Mouse (Mus musculus) thymus, postnatal 25 days (tissue): ENCODE data around the gene Aspscr1.

Experiments
- DNase-seq: peaks from one replicate; pipeline ENCODE4 v3.0.0; 2022

Aspscr1 gene

DNA sequence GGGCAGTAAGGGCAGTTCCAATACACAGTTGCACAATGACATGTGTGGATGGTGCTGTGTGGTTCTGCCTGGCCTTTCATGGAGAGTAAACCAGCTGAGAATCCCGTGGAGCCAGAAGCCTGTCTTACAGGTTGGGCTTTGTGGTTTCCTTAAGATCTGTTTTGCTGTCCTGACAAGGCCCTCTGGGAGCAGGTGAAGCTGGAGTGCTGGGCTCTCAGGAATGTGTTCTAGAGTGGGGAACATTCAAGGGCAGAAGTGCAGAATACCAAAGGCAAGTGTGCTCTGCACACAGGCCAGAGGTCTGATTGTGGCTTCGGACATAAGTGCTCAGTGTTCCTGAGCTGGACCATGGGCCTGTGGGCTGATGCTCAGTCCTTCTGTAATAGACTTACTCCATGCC lies 11.9 kb downstream of the Aspscr1 start:
- no peak for DNase-seq

DNA sequence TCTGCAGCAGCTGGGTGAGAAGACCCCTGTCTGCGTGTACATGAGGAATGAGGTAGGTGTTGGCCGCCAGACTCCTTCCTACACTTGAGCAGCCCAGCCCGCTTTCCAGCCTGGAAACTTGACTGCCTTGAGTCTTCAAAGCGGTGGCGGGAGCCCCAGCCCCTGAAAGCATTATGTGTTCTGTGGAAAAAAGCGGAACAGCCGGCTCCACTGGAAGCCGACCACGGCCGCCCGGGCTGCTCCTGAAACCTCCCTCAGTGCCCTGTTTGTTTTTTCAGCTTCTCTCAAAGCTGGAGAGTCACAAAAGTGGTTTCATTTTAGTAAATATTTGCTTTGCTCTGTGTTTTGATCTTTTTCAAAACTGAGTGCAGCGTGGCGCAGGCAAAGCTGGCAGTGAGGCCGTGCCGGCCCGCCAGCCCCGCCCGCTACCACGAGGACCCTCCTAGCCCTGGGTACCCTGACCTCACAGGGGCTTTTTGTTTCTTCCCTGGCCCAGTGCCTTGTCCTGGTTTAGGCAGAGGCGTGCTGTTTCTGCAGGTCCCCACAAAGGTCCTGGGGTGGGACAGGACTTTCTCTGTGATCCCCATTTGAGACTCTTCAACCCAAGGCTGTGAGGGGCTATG lies 14.0 kb downstream of the Aspscr1 start:
- DNase-seq, result no peak

DNA sequence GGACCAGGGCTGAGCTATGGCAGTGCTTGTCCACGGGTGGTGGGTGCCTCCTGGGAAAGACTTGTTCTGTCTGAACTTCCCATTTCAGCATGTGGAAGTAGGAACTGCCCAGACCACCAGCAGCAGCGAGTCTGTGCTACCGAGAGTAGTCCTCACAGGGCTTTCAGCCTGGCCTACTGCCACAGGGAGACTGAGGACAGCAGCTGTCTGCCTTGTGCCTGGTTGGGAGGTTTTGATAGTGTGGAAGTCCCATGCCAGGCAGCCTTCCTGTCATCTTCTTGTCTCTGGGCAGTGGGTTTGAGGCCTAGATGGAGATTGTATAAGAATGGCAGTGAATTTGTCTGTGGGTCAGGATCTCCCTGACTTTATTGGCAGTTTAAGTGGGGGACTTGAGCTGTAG lies 16.6 kb downstream of the Aspscr1 start:
- DNase-seq, result no peak

DNA sequence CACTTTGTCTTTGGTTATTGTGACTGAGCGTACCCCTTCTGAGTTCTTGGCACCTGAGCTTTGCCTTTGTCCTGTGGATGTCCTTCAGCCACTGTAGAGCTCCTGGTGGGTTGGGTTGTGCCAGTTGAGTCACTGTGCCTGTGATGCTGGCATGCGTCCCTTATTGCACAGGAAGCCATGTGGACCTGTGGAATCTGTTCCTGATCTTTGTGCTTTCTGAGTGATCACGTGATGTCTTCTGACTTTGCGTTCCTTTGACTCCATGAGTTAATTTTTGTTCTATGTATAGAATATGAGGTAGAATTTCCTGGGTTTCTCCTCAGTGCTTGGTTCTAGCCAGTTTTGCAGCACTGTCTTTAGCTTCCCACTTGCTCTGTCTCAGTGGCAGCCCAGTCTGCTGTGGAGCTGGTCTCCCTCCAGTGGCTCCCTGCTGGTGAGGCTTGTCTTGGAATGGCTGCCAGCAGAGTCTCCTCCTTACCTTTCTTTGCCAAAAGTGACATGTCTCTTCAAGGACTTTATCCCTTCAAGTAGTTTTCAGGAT lies 19.8 kb downstream of the Aspscr1 start:
- DNase-seq, result no peak

DNA sequence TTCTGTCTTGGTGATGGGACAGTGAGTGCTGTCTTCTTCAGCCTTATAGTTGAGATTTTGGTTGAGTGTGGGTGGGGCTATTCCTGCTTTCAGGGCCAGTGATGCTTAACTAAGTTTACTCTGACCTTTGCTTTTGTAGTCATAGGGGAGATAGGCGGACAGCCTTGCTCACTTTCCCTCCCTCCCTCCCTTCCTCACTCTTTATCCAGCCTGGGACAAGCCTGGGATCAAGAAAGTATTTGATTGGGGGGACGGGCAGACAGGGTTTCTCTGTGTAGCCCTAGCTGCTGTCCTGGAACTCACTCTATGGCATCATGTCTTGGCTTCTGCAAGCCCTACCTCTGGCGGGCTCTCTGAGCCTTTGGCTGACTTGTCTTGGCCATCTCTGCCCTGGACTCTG lies 20.7 kb downstream of the Aspscr1 start:
- no peak for DNase-seq

DNA sequence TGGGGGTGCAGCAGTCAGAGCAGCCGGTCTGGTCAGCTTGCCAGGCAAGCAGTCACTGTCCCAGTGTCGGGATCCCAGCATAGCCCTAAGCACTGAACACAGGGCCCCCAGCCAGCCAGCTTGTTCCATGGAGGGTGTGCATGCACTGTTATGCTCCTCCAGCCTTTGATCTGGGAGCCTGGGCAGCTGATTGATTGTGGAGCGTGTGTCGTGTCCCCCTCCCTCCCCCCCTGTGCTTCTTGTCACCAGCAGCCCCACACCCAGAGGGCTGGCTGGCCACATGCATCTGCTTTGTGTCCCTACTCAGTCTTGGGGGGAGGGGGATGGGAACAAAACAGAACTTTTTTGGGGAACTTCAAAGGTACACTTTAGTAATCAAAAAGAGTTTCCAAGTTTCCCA lies 22.4 kb downstream of the Aspscr1 start:
- no peak for DNase-seq

DNA sequence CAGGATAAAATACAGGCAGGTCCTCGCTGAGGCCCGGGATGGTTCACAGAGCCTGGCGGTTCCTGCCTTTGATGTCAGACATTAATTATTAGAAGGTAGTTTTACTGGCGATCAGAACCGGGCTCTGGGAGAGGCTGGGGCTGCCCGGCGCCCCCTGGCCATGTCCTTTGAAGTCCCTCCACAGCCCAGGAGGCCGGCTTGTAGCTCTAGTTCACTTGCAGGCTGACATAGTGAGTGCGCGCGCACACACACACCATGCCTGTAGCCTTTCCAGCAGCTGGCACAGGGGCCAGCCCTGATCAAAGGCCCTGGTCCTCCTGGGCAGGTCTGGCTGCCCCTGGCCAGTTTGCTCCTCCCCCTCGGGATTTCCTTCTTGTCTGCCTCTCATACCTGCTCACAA lies 22.9 kb downstream of the Aspscr1 start:
- DNase-seq, result no peak

DNA sequence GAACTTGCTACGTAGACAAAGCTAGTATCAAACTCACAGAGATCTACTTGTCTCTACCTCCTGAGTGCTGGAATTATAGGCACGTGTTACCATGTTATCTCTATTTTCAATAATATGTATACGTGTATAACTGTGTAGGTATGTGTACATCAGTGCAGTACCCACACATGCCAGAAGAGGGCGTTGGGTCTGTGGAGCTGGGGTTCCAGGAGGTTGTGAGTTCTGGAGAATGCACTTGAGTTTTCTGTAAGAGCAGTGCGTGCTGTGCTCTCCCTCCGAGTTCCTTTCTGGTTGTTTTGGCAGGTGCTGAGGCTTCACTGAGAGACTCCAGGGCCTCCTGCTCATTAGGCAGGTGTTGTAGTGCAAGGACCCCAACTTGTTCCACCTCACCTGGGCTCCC lies 23.8 kb downstream of the Aspscr1 start:
- no peak for DNase-seq

DNA sequence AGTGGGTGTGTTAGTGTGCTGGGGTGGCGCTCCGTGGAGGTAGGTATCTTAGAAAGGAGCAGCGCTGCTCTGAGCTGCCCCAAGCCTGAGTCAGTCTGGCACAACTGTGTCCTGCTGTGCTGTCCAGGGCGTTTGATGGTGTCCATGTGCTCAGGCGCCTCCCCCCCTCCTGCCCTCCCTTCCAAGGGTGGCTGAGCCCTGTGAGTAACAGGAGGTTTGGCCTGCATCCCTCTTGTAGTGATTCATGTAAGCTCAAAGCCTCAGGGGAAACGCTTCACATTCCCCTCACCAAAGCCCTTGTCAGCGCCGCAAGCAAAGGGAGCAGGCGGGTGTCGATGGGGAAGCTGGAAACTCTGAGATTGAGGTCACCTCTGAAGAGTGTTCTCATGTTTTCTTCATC lies 25.0 kb downstream of the Aspscr1 start:
- DNase-seq, result no peak

DNA sequence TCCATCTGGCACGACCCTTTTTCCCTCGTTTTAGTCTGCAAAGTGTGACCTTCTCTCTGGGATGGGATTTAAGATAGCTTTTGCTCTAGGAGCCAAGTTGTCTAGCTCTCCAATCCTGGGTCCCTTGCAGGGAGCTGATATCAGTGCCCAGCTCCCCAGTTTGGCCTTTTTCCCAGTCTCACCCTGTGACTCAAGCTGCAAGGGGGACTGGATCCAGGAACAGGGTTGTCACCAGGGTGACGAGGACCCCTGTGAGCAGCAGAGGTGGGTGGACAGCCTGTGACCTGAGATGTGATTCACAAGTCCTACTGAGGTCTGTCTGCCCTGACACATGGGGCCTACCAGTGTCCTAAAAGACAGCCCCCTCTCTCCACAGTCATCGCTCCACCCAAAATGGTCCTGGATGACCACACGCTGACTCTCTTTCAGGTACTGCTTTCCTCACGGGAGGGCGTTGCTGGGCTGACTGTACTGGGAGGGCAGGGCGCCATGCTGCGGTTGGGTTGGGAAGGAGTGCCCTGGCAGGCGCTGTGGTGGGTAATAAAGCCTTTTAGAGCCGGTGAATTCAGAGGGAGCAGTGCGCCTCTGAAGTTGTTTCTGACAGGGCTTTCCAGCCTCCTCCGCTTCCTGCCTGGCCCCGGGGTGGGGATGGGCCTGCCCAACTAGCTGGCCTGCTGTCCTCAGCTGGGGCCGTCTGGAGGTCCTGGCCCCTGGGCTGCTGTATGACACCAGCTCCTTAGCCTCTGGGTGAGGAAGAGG lies 31.1 kb downstream of the Aspscr1 start:
- DNase-seq, result no peak

DNA sequence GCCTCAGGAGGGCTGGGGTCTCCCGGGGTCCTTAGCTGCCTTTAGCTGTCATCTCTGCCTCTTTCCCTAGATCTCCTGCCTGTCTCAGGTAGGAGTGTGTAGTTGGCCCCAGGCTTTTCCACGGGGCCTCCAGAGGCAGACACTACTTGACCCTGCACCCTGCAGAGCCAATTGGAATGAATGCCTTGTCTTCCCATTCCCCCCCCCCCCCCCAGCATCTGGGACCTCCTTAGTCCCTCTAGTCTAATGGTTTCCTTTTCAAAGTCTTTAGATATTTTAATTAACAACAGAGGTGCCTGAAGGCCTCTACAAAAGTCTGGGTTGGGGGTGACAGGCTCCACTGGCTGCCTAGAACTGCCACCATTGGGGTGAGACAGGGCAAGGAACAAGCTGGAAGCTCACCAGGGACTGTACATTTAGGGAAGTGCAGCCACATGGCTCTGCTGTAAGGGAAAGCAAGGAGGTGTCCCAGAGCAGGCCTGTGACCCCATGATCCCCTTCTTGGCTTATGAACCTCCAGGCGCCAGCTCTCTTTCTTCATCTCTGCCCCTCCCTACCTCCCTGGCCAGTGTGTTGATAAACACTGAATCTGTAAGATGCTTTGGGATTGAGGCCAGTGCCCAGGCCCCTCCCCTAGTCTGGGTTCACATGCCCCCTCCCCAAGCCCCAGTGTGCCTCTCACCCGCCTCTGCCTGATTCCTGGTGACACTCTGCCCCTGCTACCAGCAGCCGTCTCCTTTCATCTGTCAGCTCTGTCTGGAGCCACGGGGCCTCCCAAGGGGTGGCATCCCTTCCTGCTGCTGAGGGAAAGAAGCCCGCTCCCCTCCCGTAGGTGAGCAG lies 31.9 kb downstream of the Aspscr1 start:
- DNase-seq, result no peak

DNA sequence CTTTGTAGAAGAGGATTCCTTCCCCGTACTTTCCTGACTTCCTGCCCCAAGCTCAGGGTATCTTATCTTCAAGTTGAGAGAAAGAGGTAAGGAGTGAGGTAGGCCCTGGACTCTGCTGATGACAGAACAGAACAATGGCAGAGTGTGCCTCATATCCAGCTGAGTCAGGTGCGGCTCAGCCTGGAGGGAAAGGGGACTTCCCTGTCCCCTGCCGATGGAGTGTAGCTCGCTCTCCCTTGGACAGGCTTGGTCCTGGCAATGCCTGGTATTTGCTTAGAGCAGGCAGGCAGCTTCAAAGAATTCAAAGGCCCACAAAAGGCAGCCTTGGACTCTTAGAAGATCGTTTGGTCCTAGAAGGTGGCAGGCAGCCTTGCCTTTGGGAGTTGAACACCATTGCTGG lies 33.3 kb downstream of the Aspscr1 start:
- no peak for DNase-seq

DNA sequence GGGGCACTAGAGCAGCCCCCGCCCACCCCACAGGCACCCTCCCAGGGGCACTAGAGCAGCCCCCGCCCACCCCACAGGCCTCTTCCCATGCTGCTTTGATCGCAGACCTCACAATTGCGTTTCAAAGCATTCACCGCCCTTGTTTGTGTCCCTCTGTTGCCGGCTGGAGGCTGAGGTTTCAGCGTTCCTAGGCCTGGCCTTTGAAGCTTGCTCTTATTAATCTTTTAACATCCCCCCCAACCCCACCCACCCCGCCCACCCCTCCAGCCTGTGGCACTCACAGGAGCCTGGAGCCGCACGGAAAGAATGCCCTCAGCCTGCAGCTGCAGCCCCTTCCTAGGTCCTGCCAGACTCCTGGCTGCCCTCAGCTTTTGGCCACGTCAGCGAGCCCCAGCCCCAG lies 34.5 kb downstream of the Aspscr1 start:
- DNase-seq, result no peak

DNA sequence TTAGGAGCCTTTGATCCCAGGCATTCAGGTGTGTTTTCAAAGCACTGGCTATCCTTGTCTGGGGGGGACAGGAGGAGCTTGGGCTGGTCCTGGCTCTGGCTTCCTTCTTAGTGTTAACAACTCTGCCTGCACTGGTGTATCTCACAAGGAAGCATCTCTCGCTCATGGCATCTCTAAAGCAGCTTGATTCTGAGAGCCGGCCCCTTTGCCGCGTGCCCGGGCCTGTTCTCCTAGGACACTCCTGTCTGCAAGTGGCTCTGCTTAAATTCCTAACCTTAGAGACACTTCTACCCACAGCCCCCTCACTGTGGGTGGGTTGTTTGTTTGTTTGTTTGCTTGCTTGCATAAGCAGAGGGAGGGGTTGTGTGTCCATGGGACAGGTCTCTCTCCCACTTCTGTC lies 35.2 kb downstream of the Aspscr1 start:
- no peak for DNase-seq

DNA sequence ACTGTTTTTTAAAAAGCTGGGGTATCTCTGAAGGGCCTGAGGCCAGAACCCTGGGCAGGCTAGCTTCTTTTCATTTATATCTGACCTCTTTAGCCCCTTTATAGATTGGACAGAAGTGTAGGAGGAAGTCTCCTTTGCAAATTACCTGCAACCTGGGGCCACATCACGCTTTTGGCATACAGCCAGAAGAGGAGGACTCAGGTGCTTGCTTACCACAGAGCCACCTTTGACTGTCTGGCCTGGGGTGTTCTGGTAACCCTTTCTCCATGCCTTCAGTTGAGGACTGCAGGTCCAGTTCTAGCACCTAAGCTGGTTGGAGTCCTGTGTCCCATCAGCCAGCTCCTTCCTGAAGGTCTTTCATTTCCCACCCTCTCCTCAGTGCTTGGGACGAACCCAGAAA lies 36.8 kb downstream of the Aspscr1 start:
- no peak for DNase-seq

DNA sequence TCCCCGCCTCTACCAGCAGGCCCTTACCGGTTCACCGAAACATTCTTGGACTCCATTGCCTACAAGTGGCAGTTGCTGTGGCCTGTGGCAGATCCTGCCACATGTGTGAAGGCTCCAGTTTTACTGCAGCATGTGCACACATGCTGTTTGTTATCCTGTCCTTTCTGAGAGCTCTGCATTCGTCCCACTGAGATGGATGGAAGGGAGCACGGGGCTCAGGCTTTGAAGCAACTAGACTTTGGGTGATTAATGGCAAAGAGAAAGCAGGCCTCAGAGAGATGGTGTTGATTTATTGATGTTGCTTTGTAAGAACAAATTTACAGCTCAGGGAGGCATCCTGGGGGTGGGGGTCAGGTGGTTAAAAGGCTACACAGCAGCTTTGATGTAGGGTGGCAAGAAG lies 37.9 kb downstream of the Aspscr1 start:
- DNase-seq, result no peak

DNA sequence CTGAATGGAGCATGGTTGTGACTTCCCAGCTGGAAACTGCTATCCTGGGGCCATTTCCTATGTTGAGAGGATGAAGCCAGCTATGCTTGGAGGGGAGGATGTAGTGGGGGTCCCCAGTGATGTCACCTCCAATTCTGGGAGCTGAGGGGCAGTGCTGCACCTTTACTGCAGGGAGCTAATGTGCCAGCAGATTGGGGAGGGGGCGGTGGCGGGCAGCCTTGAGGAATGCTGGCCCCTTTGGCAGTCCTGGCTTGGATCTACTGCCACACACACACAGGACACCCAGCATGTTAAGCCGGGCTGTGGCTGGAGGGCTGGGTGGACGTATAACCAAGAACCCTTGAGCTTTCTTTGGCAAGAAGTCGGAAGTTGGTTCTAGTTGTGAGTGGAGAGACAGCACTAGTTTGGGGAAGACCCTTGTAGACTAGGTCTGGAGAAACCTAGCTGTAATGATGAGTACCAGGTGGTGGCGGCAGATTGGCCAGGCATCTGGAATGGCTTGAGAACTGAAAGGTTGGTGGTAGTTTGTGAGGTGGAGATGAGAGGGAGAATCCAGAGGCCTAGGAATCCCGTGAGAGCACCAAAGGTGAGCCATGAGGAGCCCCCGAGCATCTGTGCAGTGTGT lies 39.3 kb downstream of the Aspscr1 start:
- no peak for DNase-seq

DNA sequence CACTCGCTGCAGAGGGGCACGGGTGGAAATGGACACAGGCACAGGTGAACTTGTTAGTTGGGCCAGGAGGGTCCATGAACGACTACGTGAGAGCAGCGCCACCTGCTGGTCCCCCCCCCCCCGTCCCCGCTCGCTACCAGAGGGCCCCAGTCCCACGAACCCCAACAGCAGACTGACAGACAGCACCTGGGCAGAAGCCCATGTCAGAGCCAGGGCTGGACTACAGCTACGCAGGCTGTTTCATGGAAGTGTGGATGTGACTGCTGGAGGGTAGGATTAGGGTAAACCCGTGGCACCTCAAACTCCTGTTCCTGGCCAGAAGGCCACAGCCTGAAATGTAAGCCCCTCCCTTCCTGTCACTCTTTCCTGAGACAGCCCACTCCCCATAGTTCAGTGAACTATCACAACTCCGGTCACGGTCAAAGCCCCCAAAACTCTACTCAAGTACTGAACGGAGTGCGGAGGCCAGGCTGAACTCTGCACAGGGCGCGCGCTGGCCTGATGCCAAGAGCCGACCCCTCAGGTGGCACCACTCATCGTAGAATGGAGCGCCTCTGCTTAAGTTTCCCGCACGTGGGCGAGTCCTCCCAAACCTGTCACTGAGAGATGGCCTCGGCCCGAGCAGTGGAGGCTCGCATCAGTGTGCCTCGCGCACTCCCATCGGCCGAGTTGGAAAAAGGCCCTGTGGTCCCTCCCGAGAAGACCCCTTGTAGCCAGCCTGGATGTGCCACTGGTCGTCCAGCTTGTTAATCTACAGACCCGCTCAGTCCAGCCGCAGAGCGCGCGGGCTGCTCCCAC lies 40.2 kb downstream of the Aspscr1 start:
- peak; percentile 66 for DNase-seq

DNA sequence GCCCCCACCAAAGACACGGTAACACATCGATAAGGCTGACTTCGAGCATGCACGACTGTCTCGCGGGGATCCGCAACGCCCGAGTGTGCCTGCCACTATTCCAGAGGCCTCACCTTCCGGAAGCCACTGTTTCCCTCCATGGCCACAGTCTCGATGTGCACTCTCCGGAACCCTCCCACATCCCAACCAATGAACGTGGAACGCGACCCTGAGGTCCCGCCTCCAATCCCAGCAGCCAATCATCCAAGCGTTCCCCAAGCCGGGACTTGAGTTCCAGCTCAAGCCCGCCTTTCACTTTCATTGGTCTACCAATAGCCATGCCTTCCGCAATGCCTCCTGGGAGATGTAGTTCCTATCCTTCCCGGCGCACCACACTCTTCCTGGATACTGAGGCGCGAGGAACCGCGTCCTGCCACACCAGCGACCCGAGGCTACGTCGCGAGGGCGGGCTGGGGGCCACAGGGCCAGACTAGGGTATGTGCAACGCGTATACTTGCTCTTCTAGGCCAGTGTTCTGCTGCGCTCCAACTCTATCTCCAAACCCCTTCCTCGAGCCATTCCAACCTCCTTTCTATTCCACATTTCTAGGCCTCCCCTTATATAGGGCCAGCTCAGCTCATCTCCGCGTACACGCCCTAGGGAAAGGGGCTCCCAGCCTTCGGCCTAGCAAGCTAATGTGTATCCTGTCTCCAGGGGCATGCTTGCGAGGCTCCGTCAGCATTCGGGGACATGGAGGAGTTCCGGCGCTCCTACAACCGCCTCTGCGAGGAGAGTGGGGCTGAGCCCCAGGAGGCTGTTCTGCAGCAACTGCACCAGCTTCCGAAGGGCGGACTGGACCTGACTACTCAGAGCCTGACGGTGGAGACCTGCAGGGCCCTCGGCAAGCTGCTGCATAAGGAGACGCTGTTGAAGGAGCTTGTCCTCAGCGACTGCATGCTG lies 41.1 kb downstream of the Aspscr1 start, which contains the start of the genes Cenpx and Lrrc45:
Cenpx (minus strand) TSS at position 159 of the 939 bp plus-strand sequence.
Lrrc45 (plus strand) TSS at position 346 of the 939 bp plus-strand sequence.
- peak; percentile 97 for DNase-seq

DNA sequence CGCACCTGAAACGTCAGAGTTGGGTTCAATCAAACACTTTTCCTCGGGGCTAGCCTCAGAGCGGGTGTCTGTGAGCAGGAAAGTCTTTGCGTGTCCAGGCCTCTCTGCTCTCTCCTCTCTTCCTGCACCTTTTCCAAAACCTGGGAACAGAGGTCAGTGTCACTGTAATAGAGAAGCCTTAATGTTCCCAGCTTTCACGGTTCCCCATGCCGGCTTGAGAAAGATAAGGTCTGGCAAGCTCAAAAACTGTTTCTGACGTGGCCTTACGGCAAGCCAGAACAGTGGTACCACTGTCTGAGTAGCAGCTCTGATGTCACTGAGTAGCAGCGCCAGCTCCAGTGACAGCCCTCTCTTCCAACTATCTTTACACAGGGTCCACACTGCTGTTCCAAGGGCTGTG lies 41.8 kb downstream of the Aspscr1 start:
- no peak for DNase-seq

DNA sequence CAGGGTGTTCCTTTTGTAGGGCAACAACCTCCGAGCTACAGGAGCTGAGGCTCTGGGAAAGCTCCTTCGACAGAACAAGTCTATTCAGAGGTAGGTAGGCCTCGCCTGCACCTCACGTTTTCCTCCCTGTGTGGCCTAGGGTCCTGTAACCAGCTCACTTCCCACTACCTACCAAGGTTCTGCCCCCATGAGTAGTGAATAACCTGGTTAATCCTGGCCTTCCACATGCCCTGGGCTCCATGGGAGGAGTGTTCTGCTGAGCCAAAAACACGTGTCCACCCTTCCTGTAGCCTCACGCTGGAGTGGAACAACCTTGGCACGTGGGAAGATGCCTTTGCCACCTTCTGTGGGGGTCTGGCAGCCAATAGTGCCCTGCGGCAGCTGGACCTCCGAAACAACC lies 42.4 kb downstream of the Aspscr1 start:
- DNase-seq, result no peak
